ENCODE assay signal across 8 mouse cellular contexts in the genomic region with DNA sequence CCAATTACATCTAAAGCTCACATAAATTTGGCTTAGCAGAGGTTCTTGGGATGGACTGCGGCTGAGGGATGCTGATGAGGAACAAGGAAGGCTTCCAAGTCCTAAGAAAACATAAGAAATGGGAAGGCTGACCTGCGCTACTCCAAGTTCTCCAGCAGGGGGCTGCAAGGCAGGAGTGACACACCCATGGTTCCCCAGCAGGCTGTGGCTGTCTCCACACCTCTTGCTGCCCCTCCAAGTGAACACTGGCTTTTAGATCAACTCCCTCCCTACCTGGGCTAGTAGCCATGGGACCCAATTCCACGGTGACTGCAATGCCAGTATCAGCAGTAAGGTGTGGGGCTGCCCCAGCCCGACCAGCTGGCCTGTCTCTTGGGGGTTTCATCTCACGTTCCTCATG. TPM values are rescaled to one million over a fixed set of nuclear protein-coding genes. Genes with fewer than 3 reads are reported as not detected.
DNase-seq lines count a peak whose midpoint lies in the region; ATAC-seq lines count a peak whose summit lies in the region.
"Had no signal": no experiment of that assay in that cellular context is flagged by ENCODE, and none has a peak within 500 bp of the region (broad histone marks: within the 10 kb centered on the region; RNA-seq: fewer than 3 reads in every experiment).

No protein-coding gene starts in this region.

- no peaks in the 10 kb centered on the region for H3K27me3 ChIP-seq in forebrain, embryonic 11.5 days (ENCODE audit: control insufficient read depth, insufficient read depth, low read length)
- no peaks in the 10 kb centered on the region for H3K27me3 ChIP-seq in hindbrain, embryonic 11.5 days (ENCODE audit: control insufficient read depth, insufficient read depth, low read length)
- H3K27me3 ChIP-seq: hindbrain, embryonic 15.5 days had no signal

- H3K27ac ChIP-seq in forebrain, embryonic 11.5 days (ENCODE audit: low read depth, low read length): no peak overlapping the region
- H3K27ac ChIP-seq in hindbrain, embryonic 11.5 days (ENCODE audit: low read depth, low read length): no peak overlapping the region
- H3K27ac ChIP-seq: hindbrain, embryonic 15.5 days had no signal

- 54% methylated on average over 5 of the region's 5 CpGs for WGBS in forebrain, embryonic 11.5 days
- 50% methylated on average over 5 of the region's 5 CpGs for WGBS in hindbrain, embryonic 11.5 days

- H3K4me3 ChIP-seq in forebrain, embryonic 11.5 days (ENCODE audit: low read depth, low read length): no peak overlapping the region
- H3K4me3 ChIP-seq in hindbrain, embryonic 11.5 days (ENCODE audit: low read depth, low read length): no peak overlapping the region
- H3K4me3 ChIP-seq: hindbrain, embryonic 15.5 days had no signal

- peak; percentile 40 for DNase-seq in Muller cell, postnatal 12 days (ENCODE audit: inconsistent ontology term)
- peak; percentile 75 for DNase-seq in brain, adult 2 months (ENCODE audit: low read depth, low spot score)
- peak; percentile 85 for DNase-seq in forebrain, embryonic 11.5 days (ENCODE audit: low spot score)
- peak; percentile 81 for DNase-seq in hindbrain, embryonic 11.5 days (ENCODE audit: low spot score)
- peak; percentile 29 for DNase-seq in layer of hippocampus, adult 9-11 months
- DNase-seq in mesoderm, embryonic 11.5 days (ENCODE audit: low read depth, low spot score): peak; percentile 79
- peak; percentile 29 for DNase-seq in right cerebral cortex, postnatal 25 days

- ATAC-seq in forebrain, embryonic 11.5 days (replicated peaks; ENCODE audit: low FRiP score): 0 out of 2 replicates have a peak, but pooled peaks have one; percentile 39
- peak; percentile 66 for ATAC-seq in hindbrain, embryonic 11.5 days (ENCODE audit: low FRiP score)

- no peak overlapping the region for H3K9ac ChIP-seq in forebrain, embryonic 11.5 days (ENCODE audit: low read length)
- H3K9ac ChIP-seq in hindbrain, embryonic 11.5 days (ENCODE audit: low read depth, low read length): no peak overlapping the region
- H3K9ac ChIP-seq: hindbrain, embryonic 15.5 days had no signal

- H3K4me2 ChIP-seq in forebrain, embryonic 11.5 days (ENCODE audit: low read depth, low read length, severe bottlenecking): no peak overlapping the region
- no peak overlapping the region for H3K4me2 ChIP-seq in hindbrain, embryonic 11.5 days (replicated peaks; ENCODE audit: low read depth, low read length)
- H3K4me2 ChIP-seq: hindbrain, embryonic 15.5 days had no signal

- H3K36me3 ChIP-seq in forebrain, embryonic 11.5 days (ENCODE audit: control insufficient read depth, insufficient read depth, low read length): peaks cover 9% of the 10 kb centered on the region; the same call in 1 of the 2 replicates
- H3K36me3 ChIP-seq in hindbrain, embryonic 11.5 days (ENCODE audit: control insufficient read depth, insufficient read depth, low read length): peaks cover 5% of the 10 kb centered on the region; the same call in 1 of the 2 replicates

- no peaks in the 10 kb centered on the region for H3K4me1 ChIP-seq in forebrain, embryonic 11.5 days (replicated peaks; ENCODE audit: control insufficient read depth, insufficient read depth, low read length)
- H3K4me1 ChIP-seq in hindbrain, embryonic 11.5 days (replicated peaks; ENCODE audit: control insufficient read depth, insufficient read depth, low read length): no peaks in the 10 kb centered on the region
- H3K4me1 ChIP-seq: hindbrain, embryonic 15.5 days had no signal

- H3K9me3 ChIP-seq in forebrain, embryonic 11.5 days (ENCODE audit: control insufficient read depth, low read length): no peaks in the 10 kb centered on the region
- H3K9me3 ChIP-seq in hindbrain, embryonic 11.5 days (ENCODE audit: control insufficient read depth, low read length): no peaks in the 10 kb centered on the region
- H3K9me3 ChIP-seq: hindbrain, embryonic 15.5 days had no signal

RNA-seq across cellular contexts. Expression of gene Acp6, which starts 43.4 kb away (rescaled TPM):
- polyA plus RNA-seq in forebrain, embryonic 11.5 days (2014; fragmentation: Nextera tagmentation; extraction: Ambion mirVana): 29.8 and 36.1 TPM in 2 replicates
- 18.1 and 21.1 TPM in 2 replicates for polyA plus RNA-seq in hindbrain, embryonic 11.5 days (2014; fragmentation: Nextera tagmentation; extraction: Ambion mirVana)

Comparison
In these comparisons a context has a peak if more than half of its experiments do, and no peak if none do; other contexts are left out.
1. DNase-seq: peak in every context shown above with its lines; median percentile 85 in forebrain, embryonic 11.5 days; 81 in hindbrain, embryonic 11.5 days; 79 in mesoderm, embryonic 11.5 days; 75 in brain, adult 2 months; 40 in Muller cell, postnatal 12 days; 29 in layer of hippocampus, adult 9-11 months; 29 in right cerebral cortex, postnatal 25 days.